Mouse (Mus musculus) heart, adult 2 months (tissue): ENCODE results near the gene Slc9c1. TPM values are rescaled to one million over a fixed set of nuclear protein-coding genes. Genes with fewer than 3 reads are reported as not detected.

Experiments
- DNase-seq, 2 experiments: peaks; one replicate each; pipeline ENCODE4 v3.0.0; 2021
- H3K27ac ChIP-seq: fragments of 200-600 bp; 2 replicates; pipeline ENCODE4 v1.8.1; 2022
- H3K27me3 ChIP-seq: fragments of 200-500 bp; 2 replicates; pipeline ENCODE4 v1.6.1; 2012; ENCODE audit warnings: mild to moderate bottlenecking, low read length, inconsistent platforms, mixed read lengths; ENCODE audit not compliant: control insufficient read depth, insufficient read depth
- H3K36me3 ChIP-seq: fragments of 200-500 bp; 2 replicates; pipeline ENCODE4 v1.6.1; 2012; ENCODE audit warnings: low read length, inconsistent platforms; ENCODE audit not compliant: control insufficient read depth, insufficient read depth
- H3K4me1 ChIP-seq: fragments of 200-500 bp; 2 replicates; pipeline ENCODE4 v1.6.1; 2011; ENCODE audit warnings: low read length; ENCODE audit not compliant: control insufficient read depth, insufficient read depth
- H3K4me3 ChIP-seq: fragments of 200-600 bp; 2 replicates; pipeline ENCODE4 v1.8.1; 2022
- H3K79me2 ChIP-seq: fragments of 200-500 bp; replicated peaks from 2 replicates; pipeline ENCODE4 v1.6.1; 2012; ENCODE audit warnings: mild to moderate bottlenecking, inconsistent platforms, low read length, moderate library complexity, mixed read lengths; ENCODE audit not compliant: control insufficient read depth, insufficient read depth
- H3K9ac ChIP-seq: fragments of 200-500 bp; 2 replicates; pipeline ENCODE4 v1.6.1; 2012; ENCODE audit warnings: low read depth, mild to moderate bottlenecking, control low read depth, inconsistent platforms, low read length, mixed read lengths
- CTCF ChIP-seq: fragments of 200-600 bp; IDR thresholded peaks from 2 replicates; pipeline ENCODE4 v1.8.1; 2022; ENCODE audit warnings: antibody characterized with exemption, mild to moderate bottlenecking, moderate library complexity
- EP300 ChIP-seq: fragments of 200-500 bp; IDR thresholded peaks from 2 replicates; pipeline ENCODE4 v1.6.1; 2011; ENCODE audit warnings: low read depth, low read length, control low read depth; ENCODE audit not compliant: insufficient read depth
- POLR2A ChIP-seq: fragments of 200-500 bp; IDR thresholded peaks from 2 replicates; pipeline ENCODE4 v1.6.1; 2011; ENCODE audit warnings: mild to moderate bottlenecking, low read depth, low read length, control low read depth; ENCODE audit not compliant: insufficient read depth
- WGBS: fragments of 180-500 bp; shearing (Covaris S2); methylation state at CpG from one replicate; pipeline ENCODE4 v1.1.7; 2018; 5-methylcytosine and 5-hydroxymethylcytosine counted together
- intact Hi-C: fragments of 180-260 bp; cut with DNase I; formaldehyde crosslinking; loops from one replicate; pipeline ENCODE4 v1.15.1; 2025
- polyA plus RNA-seq: library from polyadenylated mRNA; depleted of rRNA; stranded (reverse); fragments of >200 nt; gene quantifications from 2 replicates; pipeline ENCODE4 v1.2.3, GENCODE M21; 2012
- total RNA-seq, 2 experiments: library from RNA; stranded (reverse); gene quantifications; 2 replicates each; pipeline ENCODE4 v1.2.3; 2021

Gene Slc9c1
- total and polyA plus RNA-seq, 3 experiments, result not detected

GRCm38 (mm10) chr16:45615944-45616343 lies 80.8 kb downstream of the Slc9c1 start:
- H3K9ac ChIP-seq, result no peak overlapping the region
- TF ChIP-seq EP300 (no peak), CTCF (no peak), POLR2A (no peak)
- H3K27ac ChIP-seq, result no peak overlapping the region
- no peaks in the 10 kb centered on the region for H3K36me3 ChIP-seq
- intact Hi-C loops, result no loop called here
- no peak for DNase-seq
- no peaks in the 10 kb centered on the region for H3K27me3 ChIP-seq
- H3K79me2 ChIP-seq, result no peaks in the 10 kb centered on the region
- no peak overlapping the region for H3K4me3 ChIP-seq
- 86% methylated on average over 1 of the region's 1 CpGs for WGBS
- no peaks in the 10 kb centered on the region for H3K4me1 ChIP-seq

GRCm38 (mm10) chr16:45619751-45620375 lies 84.8 kb downstream of the Slc9c1 start:
- Histone ChIP-seq H3K36me3 (no peaks in the 10 kb centered on the region), H3K4me1 (no peaks in the 10 kb centered on the region), H3K4me3 (no peak overlapping the region), H3K27ac (no peak overlapping the region), H3K9ac (no peak overlapping the region), H3K79me2 (no peaks in the 10 kb centered on the region), H3K27me3 (no peaks in the 10 kb centered on the region)
- no peak for DNase-seq
- intact Hi-C loops, result no loop called here
- WGBS, result 52% methylated on average over 8 of the region's 8 CpGs
- TF ChIP-seq CTCF (no peak), POLR2A (no peak), EP300 (no peak)

- intact Hi-C loops, result no loop called here
- H3K9ac ChIP-seq, result no peak overlapping the region
- H3K79me2 ChIP-seq, result no peaks in the 10 kb centered on the region
- no peaks in the 10 kb centered on the region for H3K36me3 ChIP-seq
- H3K27ac ChIP-seq, result no peak overlapping the region
- no peaks in the 10 kb centered on the region for H3K4me1 ChIP-seq
- 61% methylated on average over 4 of the region's 4 CpGs for WGBS
- no peaks in the 10 kb centered on the region for H3K27me3 ChIP-seq
- TF ChIP-seq POLR2A, result no peak
- TF ChIP-seq EP300, result no peak
- TF ChIP-seq CTCF, result no peak
- DNase-seq, result no peak
- H3K4me3 ChIP-seq, result no peak overlapping the region
Measured at GRCm38 (mm10) chr16:45623230-45623629, 88.1 kb downstream of the Slc9c1 start.

GRCm38 (mm10) chr16:45624791-45625190 lies 89.7 kb downstream of the Slc9c1 start:
- 64% methylated on average over 2 of the region's 2 CpGs for WGBS
- H3K4me3 ChIP-seq, result no peak overlapping the region
- H3K36me3 ChIP-seq, result no peaks in the 10 kb centered on the region
- no peaks in the 10 kb centered on the region for H3K79me2 ChIP-seq
- H3K27ac ChIP-seq, result no peak overlapping the region
- TF ChIP-seq CTCF, result no peak
- no peak for TF ChIP-seq EP300
- TF ChIP-seq POLR2A, result no peak
- intact Hi-C loops, result no loop called here
- H3K4me1 ChIP-seq, result no peaks in the 10 kb centered on the region
- DNase-seq, result no peak
- no peaks in the 10 kb centered on the region for H3K27me3 ChIP-seq
- H3K9ac ChIP-seq, result no peak overlapping the region

- no peaks in the 10 kb centered on the region for H3K36me3 ChIP-seq
- intact Hi-C loops, result no loop called here
- no peak for DNase-seq
- H3K4me1 ChIP-seq, result no peaks in the 10 kb centered on the region
- H3K27ac ChIP-seq, result no peak overlapping the region
- no peak overlapping the region for H3K4me3 ChIP-seq
- no peak overlapping the region for H3K9ac ChIP-seq
- no peak for TF ChIP-seq POLR2A
- no peak for TF ChIP-seq EP300
- no peak for TF ChIP-seq CTCF
- 85% methylated on average over 2 of the region's 2 CpGs for WGBS
- H3K27me3 ChIP-seq, result no peaks in the 10 kb centered on the region
- no peaks in the 10 kb centered on the region for H3K79me2 ChIP-seq
Measured at GRCm38 (mm10) chr16:45625342-45625741, 90.2 kb downstream of the Slc9c1 start.

GRCm38 (mm10) chr16:45629497-45630105 lies 94.5 kb downstream of the Slc9c1 start:
- intact Hi-C loops, result loop anchor here (1.0 to 10.0 kb wide), 2 partner anchors 433 to 905 kb away; partner anchors contain the start of gene Nepro
- Histone ChIP-seq H3K4me1 (no peaks in the 10 kb centered on the region), H3K27me3 (no peaks in the 10 kb centered on the region), H3K4me3 (no peak overlapping the region), H3K79me2 (no peaks in the 10 kb centered on the region), H3K27ac (no peak overlapping the region), H3K36me3 (no peaks in the 10 kb centered on the region), H3K9ac (no peak overlapping the region)
- WGBS, result 46% methylated on average over 8 of the region's 8 CpGs
- DNase-seq, result no peak
- no peak for TF ChIP-seq EP300
